Mouse (Mus musculus): ENCODE results near the gene Spry1. TPM values are rescaled to one million over a fixed set of nuclear protein-coding genes. Genes with fewer than 3 reads are reported as not detected.
A peak's percentile ranks its signal among the peaks of the same experiment; 100 is the strongest.

Gene Spry1
- polyA plus RNA-seq, 1 experiment from 2014 or later, result 18.5 TPM

- no peak overlapping the region for H3K9ac ChIP-seq (ENCODE audit: low read length)
- no peak for ATAC-seq (replicated peaks; ENCODE audit: low FRiP score, low TSS enrichment, low read depth)
- no peak overlapping the region for H3K27ac ChIP-seq (ENCODE audit: low read depth)
- no peak for DNase-seq (ENCODE audit: low spot score)
- no peaks in the 10 kb centered on the region for H3K9me3 ChIP-seq (ENCODE audit: control insufficient read depth, low read length)
- H3K4me3 ChIP-seq (ENCODE audit: low read depth, low read length), result no peak overlapping the region
- no peaks in the 10 kb centered on the region for H3K36me3 ChIP-seq (ENCODE audit: control insufficient read depth, insufficient read depth, low read length)
- H3K4me2 ChIP-seq (ENCODE audit: low read length), result peak overlapping the region; percentile 11
- WGBS, result 25% methylated on average over 20 of the region's 20 CpGs
- H3K4me1 ChIP-seq (replicated peaks; ENCODE audit: control insufficient read depth, insufficient read depth, low read length), result peaks cover 25% of the 10 kb centered on the region
- peaks cover 22% of the 10 kb centered on the region for H3K27me3 ChIP-seq (replicated peaks; ENCODE audit: control insufficient read depth, insufficient read depth, low read length)
Observed at GRCm38 (mm10) chr3:37655933-37656633, 16.3 kb downstream of the Spry1 start.

DNA sequence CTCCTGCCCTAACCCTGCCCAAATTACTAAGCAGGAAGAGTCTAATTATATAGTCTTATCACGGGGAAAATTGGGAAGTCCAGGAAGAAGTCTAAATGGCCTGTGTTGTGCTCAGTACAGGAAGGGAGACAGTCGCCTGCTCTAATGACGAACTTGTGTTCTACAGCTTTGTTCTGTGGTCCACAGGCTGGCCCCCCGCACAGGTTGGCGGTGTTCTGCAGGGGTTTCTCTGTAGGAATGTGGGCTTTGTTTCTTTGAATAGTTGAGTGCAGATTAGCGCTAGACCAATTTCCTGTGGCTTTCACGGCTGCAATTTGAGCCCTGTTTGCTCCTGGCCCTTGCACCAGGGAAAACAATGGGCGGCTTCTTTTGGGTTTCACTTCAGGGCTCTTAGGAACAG lies 17.3 kb downstream of the Spry1 start:
- DNase-seq (ENCODE audit: low spot score) (no peak), ATAC-seq (replicated peaks; ENCODE audit: low FRiP score, low TSS enrichment, low read depth) (no peak)
- Histone ChIP-seq H3K4me3 (ENCODE audit: low read depth, low read length) (no peak overlapping the region), H3K36me3 (ENCODE audit: control insufficient read depth, insufficient read depth, low read length) (no peaks in the 10 kb centered on the region), H3K27me3 (replicated peaks; ENCODE audit: control insufficient read depth, insufficient read depth, low read length) (peaks cover 22% of the 10 kb centered on the region), H3K4me1 (replicated peaks; ENCODE audit: control insufficient read depth, insufficient read depth, low read length) (peaks cover 25% of the 10 kb centered on the region), H3K9me3 (ENCODE audit: control insufficient read depth, low read length) (no peaks in the 10 kb centered on the region), H3K9ac (ENCODE audit: low read length) (no peak overlapping the region), H3K4me2 (ENCODE audit: low read length) (peak overlapping the region; percentile 24), H3K27ac (ENCODE audit: low read depth) (no peak overlapping the region)
- WGBS, result 9% methylated on average over 8 of the region's 8 CpGs

DNA sequence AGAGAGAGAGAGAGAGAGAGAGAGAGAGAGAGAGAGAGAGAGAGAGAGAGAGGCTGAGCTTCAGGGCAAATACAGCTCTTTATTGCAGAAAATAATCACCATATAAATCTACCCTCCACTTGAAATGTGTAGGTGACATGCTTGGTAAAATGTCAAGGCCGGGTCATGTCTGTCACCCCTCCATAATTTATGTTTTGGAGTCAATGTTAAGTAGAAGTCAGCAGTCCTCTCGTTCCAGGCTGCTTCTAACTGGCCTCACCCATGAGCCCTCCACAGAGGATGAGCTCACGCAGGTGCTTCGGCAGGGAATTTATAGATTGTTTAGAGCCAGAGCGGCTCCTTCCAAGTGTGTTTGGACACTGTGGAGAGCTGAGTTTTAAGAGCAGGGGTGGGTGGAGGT lies 18.4 kb downstream of the Spry1 start:
- peaks cover 28% of the 10 kb centered on the region for H3K27me3 ChIP-seq (replicated peaks; ENCODE audit: control insufficient read depth, insufficient read depth, low read length)
- 19% methylated on average over 5 of the region's 5 CpGs for WGBS
- H3K9me3 ChIP-seq (ENCODE audit: control insufficient read depth, low read length), result no peaks in the 10 kb centered on the region
- H3K27ac ChIP-seq (ENCODE audit: low read depth), result no peak overlapping the region
- no peak overlapping the region for H3K4me2 ChIP-seq (ENCODE audit: low read length)
- peaks cover 25% of the 10 kb centered on the region for H3K4me1 ChIP-seq (replicated peaks; ENCODE audit: control insufficient read depth, insufficient read depth, low read length)
- ATAC-seq (replicated peaks; ENCODE audit: low FRiP score, low TSS enrichment, low read depth), result peak; percentile 48; the same call in 1 of the 2 replicates
- H3K36me3 ChIP-seq (ENCODE audit: control insufficient read depth, insufficient read depth, low read length), result no peaks in the 10 kb centered on the region
- no peak overlapping the region for H3K4me3 ChIP-seq (ENCODE audit: low read depth, low read length)
- no peak for DNase-seq (ENCODE audit: low spot score)
- no peak overlapping the region for H3K9ac ChIP-seq (ENCODE audit: low read length)

DNA sequence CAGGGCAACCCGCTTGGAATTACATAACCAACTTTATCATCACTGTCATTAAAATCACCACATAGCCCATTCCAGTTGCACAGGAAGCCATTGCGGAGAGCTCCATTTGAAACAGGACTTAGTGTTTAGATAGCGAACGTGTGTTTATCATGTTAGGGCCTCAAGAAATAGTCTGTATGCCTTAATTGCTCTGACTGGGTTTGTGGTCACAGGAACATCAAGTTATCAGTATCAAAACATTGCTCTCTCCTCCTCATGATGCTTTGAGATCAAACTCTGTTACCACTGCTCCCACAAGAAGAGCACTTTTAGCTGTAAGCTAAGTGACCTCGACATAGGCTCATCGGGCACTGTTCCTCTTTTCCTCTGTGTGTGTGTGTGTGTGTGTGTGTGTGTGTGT lies 19.9 kb downstream of the Spry1 start:
- Histone ChIP-seq H3K9ac (ENCODE audit: low read length) (no peak overlapping the region), H3K9me3 (ENCODE audit: control insufficient read depth, low read length) (no peaks in the 10 kb centered on the region), H3K4me2 (ENCODE audit: low read length) (no peak overlapping the region), H3K4me1 (replicated peaks; ENCODE audit: control insufficient read depth, insufficient read depth, low read length) (peaks cover 15% of the 10 kb centered on the region), H3K4me3 (ENCODE audit: low read depth, low read length) (no peak overlapping the region), H3K36me3 (ENCODE audit: control insufficient read depth, insufficient read depth, low read length) (no peaks in the 10 kb centered on the region), H3K27ac (ENCODE audit: low read depth) (no peak overlapping the region), H3K27me3 (replicated peaks; ENCODE audit: control insufficient read depth, insufficient read depth, low read length) (peaks cover 28% of the 10 kb centered on the region)
- DNase-seq (ENCODE audit: low spot score) (no peak), ATAC-seq (replicated peaks; ENCODE audit: low FRiP score, low TSS enrichment, low read depth) (no peak)
- 51% methylated on average over 6 of the region's 6 CpGs for whole genome bisulfite sequencing

GRCm38 (mm10) chr3:37666291-37667118 lies 26.8 kb downstream of the Spry1 start:
- peaks cover 18% of the 10 kb centered on the region for H3K9me3 ChIP-seq (ENCODE audit: control insufficient read depth, low read length)
- 0 out of 2 replicates have a peak, but pooled peaks cover 5% of the 10 kb centered on the region for H3K27me3 ChIP-seq (replicated peaks; ENCODE audit: control insufficient read depth, insufficient read depth, low read length)
- no peaks in the 10 kb centered on the region for H3K36me3 ChIP-seq (ENCODE audit: control insufficient read depth, insufficient read depth, low read length)
- no peak overlapping the region for H3K4me2 ChIP-seq (ENCODE audit: low read length)
- no peak for DNase-seq (ENCODE audit: low spot score)
- H3K4me1 ChIP-seq (replicated peaks; ENCODE audit: control insufficient read depth, insufficient read depth, low read length), result peaks cover 16% of the 10 kb centered on the region
- no peak overlapping the region for H3K9ac ChIP-seq (ENCODE audit: low read length)
- ATAC-seq (replicated peaks; ENCODE audit: low FRiP score, low TSS enrichment, low read depth), result peak; percentile 91
- no peak overlapping the region for H3K4me3 ChIP-seq (ENCODE audit: low read depth, low read length)
- WGBS, result 12% methylated on average over 9 of the region's 9 CpGs
- peak overlapping the region; percentile 40 for H3K27ac ChIP-seq (ENCODE audit: low read depth)

- DNase-seq (ENCODE audit: low spot score), result no peak
- no peak overlapping the region for H3K4me3 ChIP-seq (ENCODE audit: low read depth, low read length)
- H3K27me3 ChIP-seq (replicated peaks; ENCODE audit: control insufficient read depth, insufficient read depth, low read length), result 0 out of 2 replicates have a peak, but pooled peaks cover 5% of the 10 kb centered on the region
- peaks cover 18% of the 10 kb centered on the region for H3K9me3 ChIP-seq (ENCODE audit: control insufficient read depth, low read length)
- peak overlapping the region; percentile 40; the same call in 1 of the 2 replicates for H3K27ac ChIP-seq (ENCODE audit: low read depth)
- WGBS, result 13% methylated on average over 2 of the region's 2 CpGs
- H3K36me3 ChIP-seq (ENCODE audit: control insufficient read depth, insufficient read depth, low read length), result no peaks in the 10 kb centered on the region
- ATAC-seq (replicated peaks; ENCODE audit: low FRiP score, low TSS enrichment, low read depth), result peak; percentile 54
- H3K4me1 ChIP-seq (replicated peaks; ENCODE audit: control insufficient read depth, insufficient read depth, low read length), result peaks cover 18% of the 10 kb centered on the region
- no peak overlapping the region for H3K9ac ChIP-seq (ENCODE audit: low read length)
- no peak overlapping the region for H3K4me2 ChIP-seq (ENCODE audit: low read length)
Observed at GRCm38 (mm10) chr3:37667119-37667467, 27.3 kb downstream of the Spry1 start.

GRCm38 (mm10) chr3:37667736-37668135 lies 28.0 kb downstream of the Spry1 start:
- Histone ChIP-seq H3K27ac (ENCODE audit: low read depth) (no peak overlapping the region; the same call in 1 of the 2 replicates), H3K4me3 (ENCODE audit: low read depth, low read length) (no peak overlapping the region), H3K27me3 (replicated peaks; ENCODE audit: control insufficient read depth, insufficient read depth, low read length) (no peaks in the 10 kb centered on the region), H3K36me3 (ENCODE audit: control insufficient read depth, insufficient read depth, low read length) (no peaks in the 10 kb centered on the region), H3K9ac (ENCODE audit: low read length) (no peak overlapping the region), H3K9me3 (ENCODE audit: control insufficient read depth, low read length) (peaks cover 18% of the 10 kb centered on the region), H3K4me1 (replicated peaks; ENCODE audit: control insufficient read depth, insufficient read depth, low read length) (peaks cover 24% of the 10 kb centered on the region), H3K4me2 (ENCODE audit: low read length) (no peak overlapping the region)
- DNase-seq (ENCODE audit: low spot score), result no peak
- no peak for ATAC-seq (replicated peaks; ENCODE audit: low FRiP score, low TSS enrichment, low read depth)
- WGBS, result 39% methylated on average over 7 of the region's 7 CpGs

DNA sequence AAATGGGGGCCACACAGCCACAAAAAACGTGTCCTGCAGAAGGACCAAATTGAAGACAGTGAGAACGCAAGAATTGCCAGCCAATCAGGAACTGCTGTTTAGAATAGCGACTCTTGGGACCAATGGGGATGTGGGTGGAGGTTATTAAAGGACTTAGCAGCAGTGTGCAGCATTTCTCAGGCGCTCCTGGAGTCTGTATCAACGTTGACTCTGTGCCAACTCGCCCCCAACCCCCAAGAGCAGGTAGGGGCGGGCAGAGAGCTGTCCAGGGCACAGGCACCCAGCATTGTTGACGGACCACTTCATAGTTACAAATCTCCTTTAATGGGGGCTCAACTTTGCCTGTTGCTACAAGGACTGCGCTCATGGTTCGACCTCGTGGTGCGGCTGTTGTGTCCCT lies 28.9 kb downstream of the Spry1 start:
- H3K9ac ChIP-seq (ENCODE audit: low read length), result no peak overlapping the region
- 89% methylated on average over 12 of the region's 12 CpGs for WGBS
- H3K4me3 ChIP-seq (ENCODE audit: low read depth, low read length), result no peak overlapping the region
- H3K27ac ChIP-seq (ENCODE audit: low read depth), result no peak overlapping the region
- H3K27me3 ChIP-seq (replicated peaks; ENCODE audit: control insufficient read depth, insufficient read depth, low read length), result 0 out of 2 replicates have a peak, but pooled peaks cover under 1% of the 10 kb centered on the region
- DNase-seq (ENCODE audit: low spot score), result no peak
- no peak for ATAC-seq (replicated peaks; ENCODE audit: low FRiP score, low TSS enrichment, low read depth)
- H3K4me2 ChIP-seq (ENCODE audit: low read length), result no peak overlapping the region
- peaks cover 18% of the 10 kb centered on the region for H3K9me3 ChIP-seq (ENCODE audit: control insufficient read depth, low read length)
- peaks cover 24% of the 10 kb centered on the region for H3K4me1 ChIP-seq (replicated peaks; ENCODE audit: control insufficient read depth, insufficient read depth, low read length)
- H3K36me3 ChIP-seq (ENCODE audit: control insufficient read depth, insufficient read depth, low read length), result no peaks in the 10 kb centered on the region

Measured in intestine, embryonic 14.5 days (tissue).